ENCODE assay signal across 9 mouse cellular contexts in genomic region chr12:112793601-112794355, GRCm38 (mm10). TPM values are rescaled to one million over a fixed set of nuclear protein-coding genes. Genes with fewer than 3 reads are reported as not detected.
DNase-seq lines count a peak whose midpoint lies in the region; ATAC-seq lines count a peak whose summit lies in the region.
"Had no signal": no experiment of that assay in that cellular context is flagged by ENCODE, and none has a peak within 500 bp of the region (broad histone marks: within the 10 kb centered on the region; RNA-seq: fewer than 3 reads in every experiment).

No protein-coding gene starts in this region.

- DNase-seq in kidney, adult 18-20 months, result no peak
- peak; percentile 67 for DNase-seq in adrenal gland, postnatal 25 days
- no peak for DNase-seq in layer of hippocampus, adult 9-11 months
- DNase-seq in cerebellum, adult 8-10 months, result no peak
- no peak for DNase-seq in left cerebral cortex, postnatal 36 days (ENCODE audit: low spot score in 2 of 2)

- H3K27ac ChIP-seq in kidney, embryonic 15.5 days, result 0 out of 2 replicates have a peak overlapping the region, but pooled peaks have one; percentile 27
- H3K27ac ChIP-seq in heart, embryonic 14.5 days (replicated peaks in 1 of 2; ENCODE audit: control insufficient read depth in 1 of 2, insufficient read depth in 1 of 2, low read depth in 2 of 2, low read length in 2 of 2), result peak overlapping the region; percentile 42 to 75
- H3K27ac ChIP-seq in macrophage, result peak overlapping the region; percentile 80
- H3K27ac ChIP-seq: liver, embryonic 15.5 days had no signal

- no peak overlapping the region for H3K4me3 ChIP-seq in kidney, embryonic 15.5 days (replicated peaks)
- H3K4me3 ChIP-seq in heart, embryonic 14.5 days (ENCODE audit: control insufficient read depth in 1 of 2, insufficient read depth in 1 of 2, low read depth in 1 of 2, low read length in 2 of 2), result no peak overlapping the region
- peak overlapping the region; percentile 49 for H3K4me3 ChIP-seq in macrophage (ENCODE audit: inconsistent target)
- H3K4me3 ChIP-seq: liver, embryonic 15.5 days had no signal

- peaks cover 8% of the 10 kb centered on the region; the same call in 1 of the 2 replicates for H3K27me3 ChIP-seq in kidney, embryonic 15.5 days
- H3K27me3 ChIP-seq in heart, embryonic 14.5 days (ENCODE audit: control insufficient read depth, insufficient read depth, low read length), result no peaks in the 10 kb centered on the region

- WGBS in kidney, embryonic 15.5 days, result 75% methylated on average over 13 of the region's 13 CpGs
- 54% methylated on average over 13 of the region's 13 CpGs for WGBS in heart, embryonic 14.5 days
- WGBS in macrophage (ENCODE audit: missing documents), result 82% methylated on average over 12 of the region's 13 CpGs

- peaks cover 49% of the 10 kb centered on the region for H3K79me2 ChIP-seq in macrophage (ENCODE audit: inconsistent target)

- H3K4me2 ChIP-seq in kidney, embryonic 15.5 days, result no peak overlapping the region
- H3K4me2 ChIP-seq in heart, embryonic 14.5 days (ENCODE audit: low read length), result 0 out of 2 replicates have a peak overlapping the region, but pooled peaks have one; percentile 44
- H3K4me2 ChIP-seq: liver, embryonic 15.5 days had no signal

- no peak for ATAC-seq in kidney, embryonic 15.5 days (replicated peaks; ENCODE audit: low FRiP score)
- peak; percentile 66 for ATAC-seq in heart, embryonic 14.5 days (ENCODE audit: insufficient number of reproducible peaks, insufficient read depth, low FRiP score, low read depth)

- intact Hi-C loops in left cerebral cortex, postnatal 36 days (cut with DNase I), result no loop called here

- H3K9ac ChIP-seq in kidney, embryonic 15.5 days, result no peak overlapping the region
- no peak overlapping the region for H3K9ac ChIP-seq in heart, embryonic 14.5 days (ENCODE audit: low read length)
- H3K9ac ChIP-seq: liver, embryonic 15.5 days had no signal

- H3K4me1 ChIP-seq in kidney, embryonic 15.5 days, result peaks cover 41% of the 10 kb centered on the region
- H3K4me1 ChIP-seq in heart, embryonic 14.5 days (ENCODE audit: control insufficient read depth in 2 of 2, insufficient read depth in 2 of 2, low read length in 2 of 2), result peaks cover 39 to 53% of the 10 kb centered on the region in 2 experiments
- H3K4me1 ChIP-seq: liver, embryonic 15.5 days had no signal

- no peaks in the 10 kb centered on the region for H3K36me3 ChIP-seq in kidney, embryonic 15.5 days
- no peaks in the 10 kb centered on the region for H3K36me3 ChIP-seq in heart, embryonic 14.5 days (ENCODE audit: control insufficient read depth, insufficient read depth, low read length)
- H3K36me3 ChIP-seq in macrophage (ENCODE audit: inconsistent target), result no peaks in the 10 kb centered on the region
- H3K36me3 ChIP-seq: liver, embryonic 15.5 days had no signal

- H3K9me3 ChIP-seq in kidney, embryonic 15.5 days (replicated peaks), result no peaks in the 10 kb centered on the region
- no peaks in the 10 kb centered on the region for H3K9me3 ChIP-seq in heart, embryonic 14.5 days (ENCODE audit: control insufficient read depth, low read length)
- H3K9me3 ChIP-seq: liver, embryonic 15.5 days had no signal

RNA-seq across cellular contexts. Expression of gene Ahnak2, which starts 8.7 kb away (rescaled TPM):
- polyA plus RNA-seq in kidney, embryonic 15.5 days (2015; fragmentation: Nextera tagmentation; extraction: Ambion mirVana), result 1.0 and 1.8 TPM in 2 replicates
- 5.1 and 5.7 TPM in 2 replicates for total RNA-seq in adrenal gland, postnatal 25 days (2021)
- 1.9 and 3.1 TPM in 2 replicates for polyA plus RNA-seq in heart, embryonic 14.5 days (2014; fragmentation: Nextera tagmentation; extraction: Ambion mirVana)
- 1,000 to 10,000 TPM in 1 of 26 experiments, 100 to 1,000 TPM in 25; 132 to 1,128 (median 253) TPM for total RNA-seq in macrophage (2018; cell fraction: chromatin; rRNA removed)
- 100 to 1,000 TPM in 12 of 26 experiments, 10 to 100 TPM in 14; 46.7 to 172 (median 94.6) TPM for total RNA-seq in macrophage (2018; cell fraction: cytosol; rRNA removed)
- total RNA-seq in macrophage (2018; cell fraction: nucleus; rRNA removed), result 100 to 1,000 TPM; 108 to 342 (median 214) TPM
- 41.7 to 78.3 TPM (median 63.2 TPM) in 3 replicates for polyA plus RNA-seq in macrophage (2018)
- 1 to 10 TPM; 6.1 to 6.8 TPM for total RNA-seq in left cerebral cortex, postnatal 36 days (2021)

RNA-seq across cellular contexts. Expression of gene Clba1, which starts 15.0 kb away (rescaled TPM):
- polyA plus RNA-seq in kidney, embryonic 15.5 days (2015; fragmentation: Nextera tagmentation; extraction: Ambion mirVana), result 11.2 and 11.9 TPM in 2 replicates
- total RNA-seq in adrenal gland, postnatal 25 days (2021), result 7.7 and 10.0 TPM in 2 replicates
- polyA plus RNA-seq in heart, embryonic 14.5 days (2014; fragmentation: Nextera tagmentation; extraction: Ambion mirVana), result 7.1 and 7.9 TPM in 2 replicates
- 1 to 10 TPM in 20 of 26 experiments, under 1 TPM in 6; 0.48 to 6.2 (median 2.3) TPM for total RNA-seq in macrophage (2018; cell fraction: chromatin; rRNA removed)
- total RNA-seq in macrophage (2018; cell fraction: cytosol; rRNA removed), result 1 to 10 TPM; 2.4 to 6.4 (median 3.8) TPM
- 1 to 10 TPM; 1.8 to 5.3 (median 2.9) TPM for total RNA-seq in macrophage (2018; cell fraction: nucleus; rRNA removed)
- polyA plus RNA-seq in macrophage (2018), result 1.9 to 4.4 TPM (median 4.2 TPM) in 3 replicates
- total RNA-seq in left cerebral cortex, postnatal 36 days (2021), result 10 to 100 TPM; 17.4 to 22.1 TPM

RNA-seq across cellular contexts. Expression of gene Pld4, which starts 33.3 kb away (rescaled TPM):
- polyA plus RNA-seq in kidney, embryonic 15.5 days (2015; fragmentation: Nextera tagmentation; extraction: Ambion mirVana), result 7.9 and 10.4 TPM in 2 replicates
- 6.4 and 6.8 TPM in 2 replicates for total RNA-seq in adrenal gland, postnatal 25 days (2021)
- polyA plus RNA-seq in heart, embryonic 14.5 days (2014; fragmentation: Nextera tagmentation; extraction: Ambion mirVana), result 6.0 and 6.8 TPM in 2 replicates
- total RNA-seq in macrophage (2018; cell fraction: chromatin; rRNA removed), result 1,000 to 10,000 TPM in 8 of 26 experiments, 100 to 1,000 TPM in 16, 10 to 100 TPM in 2; 64.9 to 1,705 (median 425) TPM
- total RNA-seq in macrophage (2018; cell fraction: cytosol; rRNA removed), result 100 to 1,000 TPM; 167 to 665 (median 370) TPM
- 1,000 to 10,000 TPM in 6 of 26 experiments, 100 to 1,000 TPM in 20; 137 to 1,391 (median 650) TPM for total RNA-seq in macrophage (2018; cell fraction: nucleus; rRNA removed)
- polyA plus RNA-seq in macrophage (2018), result 131 to 514 TPM (median 230 TPM) in 3 replicates
- 10 to 100 TPM in 1 of 2 experiments, 1 to 10 TPM in 1; 9.3 to 10.3 TPM for total RNA-seq in left cerebral cortex, postnatal 36 days (2021)

RNA-seq across cellular contexts. Expression of gene Cdca4, which starts 35.4 kb away (rescaled TPM):
- polyA plus RNA-seq in kidney, embryonic 15.5 days (2015; fragmentation: Nextera tagmentation; extraction: Ambion mirVana), result 113 and 122 TPM in 2 replicates
- 15.5 and 15.9 TPM in 2 replicates for total RNA-seq in adrenal gland, postnatal 25 days (2021)
- polyA plus RNA-seq in heart, embryonic 14.5 days (2014; fragmentation: Nextera tagmentation; extraction: Ambion mirVana), result 40.4 and 42.0 TPM in 2 replicates
- total RNA-seq in macrophage (2018; cell fraction: chromatin; rRNA removed), result 10 to 100 TPM in 23 of 26 experiments, 1 to 10 TPM in 3; 5.3 to 54.6 (median 24.2) TPM
- total RNA-seq in macrophage (2018; cell fraction: cytosol; rRNA removed), result 10 to 100 TPM in 22 of 26 experiments, 1 to 10 TPM in 4; 7.2 to 27.0 (median 12.5) TPM
- 10 to 100 TPM in 21 of 26 experiments, 1 to 10 TPM in 5; 7.7 to 62.7 (median 23.5) TPM for total RNA-seq in macrophage (2018; cell fraction: nucleus; rRNA removed)
- 10.7 to 17.8 TPM (median 14.2 TPM) in 3 replicates for polyA plus RNA-seq in macrophage (2018)
- total RNA-seq in left cerebral cortex, postnatal 36 days (2021), result 10 to 100 TPM in 1 of 2 experiments, 1 to 10 TPM in 1; 9.2 to 10.9 TPM

Comparison
In these comparisons a context has a peak if more than half of its experiments do, and no peak if none do; other contexts are left out.
1. H3K27ac ChIP-seq: peak in every context shown above with its lines; median percentile 80 in macrophage; 58 in heart, embryonic 14.5 days; 27 in kidney, embryonic 15.5 days.
2. RNA of gene Ahnak2, which starts 8.7 kb away (polyA plus RNA-seq): 41.7 to 78.3 TPM in macrophage; 1.9 to 3.1 TPM in heart, embryonic 14.5 days and 1.0 to 1.8 TPM in kidney, embryonic 15.5 days; every median in the first group is over 10 times any median in the second.
3. RNA of gene Pld4, which starts 33.3 kb away (polyA plus RNA-seq): 131 to 514 TPM in macrophage; 7.9 to 10.4 TPM in kidney, embryonic 15.5 days and 6.0 to 6.8 TPM in heart, embryonic 14.5 days; every median in the first group is over 10 times any median in the second.